ENCODE assay signal across 8 mouse cellular contexts in the genomic region with DNA sequence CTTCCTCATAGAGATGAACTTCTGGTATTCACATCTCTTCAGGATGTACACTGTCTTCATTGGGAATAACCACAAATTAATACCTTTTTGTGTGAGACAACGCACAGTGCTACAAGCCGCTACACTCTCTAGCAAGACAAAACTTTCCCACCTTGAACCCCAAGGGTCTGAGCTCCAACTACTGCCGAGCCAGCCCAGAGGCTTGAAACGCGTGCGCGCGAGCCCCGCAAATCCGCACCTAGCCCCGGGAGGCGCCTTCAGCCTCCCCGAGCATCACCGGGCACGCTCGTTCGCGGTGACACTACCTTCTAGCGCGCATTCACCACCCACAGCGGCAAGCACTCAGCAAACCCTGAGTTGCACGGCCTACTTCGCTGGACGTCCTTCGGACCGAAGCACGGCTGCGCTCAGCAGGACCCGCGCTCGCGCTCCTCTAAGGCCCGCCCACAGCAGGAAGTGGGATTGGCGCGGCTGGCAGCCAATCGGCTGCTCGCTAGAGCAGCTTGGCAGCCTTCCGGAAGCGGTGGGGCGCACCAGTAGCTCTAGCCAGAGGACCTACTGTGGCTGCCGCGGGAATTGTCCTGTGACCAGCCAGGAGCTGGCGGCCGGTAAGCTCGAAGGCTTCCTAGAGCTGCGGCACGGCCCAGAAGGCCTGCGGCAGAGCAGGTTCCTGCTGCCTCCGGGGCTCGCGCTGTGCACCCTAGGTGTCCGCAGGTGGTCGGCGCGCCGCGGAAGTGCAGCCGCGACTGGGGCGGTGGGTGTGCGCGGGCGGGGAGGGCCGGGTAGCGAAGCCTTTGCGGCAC. TPM values are rescaled to one million over a fixed set of nuclear protein-coding genes. Genes with fewer than 3 reads are reported as not detected.
DNase-seq lines count a peak whose midpoint lies in the region; ATAC-seq and TF ChIP-seq lines count a peak whose summit lies in the region.

Gene Pms1, minus strand, starts transcription at position 438 of the 803 bp plus-strand sequence.
Gene Ormdl1, plus strand, starts transcription at position 515 of the 803 bp plus-strand sequence.
Gene Gm28778, plus strand, starts transcription at position 531 of the 803 bp plus-strand sequence.

- TF ChIP-seq CTCF in kidney, postnatal 0 days (IDR thresholded peaks at IDR 0.05; ENCODE audit: low read depth) = no peak; the same call in 1 of the 2 replicates

- under 1% methylated on average over 66 of the region's 66 CpGs for WGBS in heart, embryonic 12.5 days
- WGBS in kidney, postnatal 0 days = under 1% methylated on average over 65 of the region's 66 CpGs
- under 1% methylated on average over 66 of the region's 66 CpGs for WGBS in liver, embryonic 11.5 days
- under 1% methylated on average over 66 of the region's 66 CpGs for WGBS in stomach, embryonic 14.5 days

- H3K4me3 ChIP-seq in heart, embryonic 12.5 days = peak within 1 kb of the TSS; percentile 95
- peak within 1 kb of the TSS; percentile 84 for H3K4me3 ChIP-seq in kidney, postnatal 0 days (replicated peaks; ENCODE audit: low read depth, low read length)
- peak within 1 kb of the TSS; percentile 82 for H3K4me3 ChIP-seq in liver, embryonic 11.5 days (ENCODE audit: low read depth, low read length)
- H3K4me3 ChIP-seq in stomach, embryonic 14.5 days (ENCODE audit: low read depth, low read length) = peak within 1 kb of the TSS; percentile 76

- peaks cover 8% of the 10 kb centered on the region for H3K36me3 ChIP-seq in heart, embryonic 12.5 days
- H3K36me3 ChIP-seq in kidney, postnatal 0 days (ENCODE audit: insufficient read depth, low read length) = no peaks in the 10 kb centered on the region
- no peaks in the 10 kb centered on the region for H3K36me3 ChIP-seq in liver, embryonic 11.5 days (ENCODE audit: control insufficient read depth, insufficient read depth, low read length)
- H3K36me3 ChIP-seq in stomach, embryonic 14.5 days (ENCODE audit: control insufficient read depth, insufficient read depth, low read length) = no peaks in the 10 kb centered on the region

- DNase-seq in CD4-positive helper T cell, adult 2 months (ENCODE audit: low read depth, low spot score) = peak; percentile 94
- DNase-seq in brain, embryonic 18.5 days (ENCODE audit: low read depth, low spot score) = peak; percentile 82
- peak; percentile 96 for DNase-seq in kidney, postnatal 0 days (ENCODE audit: low spot score)
- peak; percentile 89 for DNase-seq in liver, embryonic 11.5 days (ENCODE audit: low spot score)
- peak; percentile 93 for DNase-seq in naive thymus-derived CD4-positive, alpha-beta T cell, adult 2 months (ENCODE audit: low read depth)

- H3K4me1 ChIP-seq in heart, embryonic 12.5 days (replicated peaks) = peaks cover 5% of the 10 kb centered on the region; the same call in 1 of the 2 replicates
- H3K4me1 ChIP-seq in kidney, postnatal 0 days (replicated peaks; ENCODE audit: insufficient read depth, low read length) = no peaks in the 10 kb centered on the region
- H3K4me1 ChIP-seq in liver, embryonic 11.5 days (replicated peaks; ENCODE audit: control insufficient read depth, insufficient read depth, low read length) = peaks cover 5% of the 10 kb centered on the region
- 0 out of 2 replicates have a peak, but pooled peaks cover 4% of the 10 kb centered on the region for H3K4me1 ChIP-seq in stomach, embryonic 14.5 days (ENCODE audit: control insufficient read depth, insufficient read depth, low read length)

- peak; percentile 99 for ATAC-seq in erythroid progenitor cell, adult 5-6 weeks (replicated peaks; ENCODE audit: low FRiP score, poor library complexity, severe bottlenecking)
- peak; percentile 100 for ATAC-seq in heart, embryonic 12.5 days (ENCODE audit: insufficient number of reproducible peaks, low FRiP score)
- peak; percentile 100 for ATAC-seq in kidney, postnatal 0 days (replicated peaks; ENCODE audit: low FRiP score, low read depth)
- peak; percentile 100 for ATAC-seq in liver, embryonic 11.5 days (replicated peaks; ENCODE audit: low FRiP score)
- ATAC-seq in stomach, embryonic 14.5 days (ENCODE audit: insufficient number of reproducible peaks, insufficient read depth, low FRiP score, low read depth) = peak; percentile 100

- H3K4me2 ChIP-seq in heart, embryonic 12.5 days = peak within 1 kb of the TSS; percentile 74
- H3K4me2 ChIP-seq in kidney, postnatal 0 days (ENCODE audit: low read length) = peak within 1 kb of the TSS; percentile 91
- peak within 1 kb of the TSS; percentile 74 for H3K4me2 ChIP-seq in liver, embryonic 11.5 days
- H3K4me2 ChIP-seq in stomach, embryonic 14.5 days (replicated peaks; ENCODE audit: low read depth, low read length) = peak within 1 kb of the TSS; percentile 50

- peak within 1 kb of the TSS; percentile 91 for H3K27ac ChIP-seq in heart, embryonic 12.5 days (ENCODE audit: poor library complexity, severe bottlenecking)
- H3K27ac ChIP-seq in kidney, postnatal 0 days = peak within 1 kb of the TSS; percentile 91
- H3K27ac ChIP-seq in liver, embryonic 11.5 days (ENCODE audit: low read depth, low read length) = peak within 1 kb of the TSS; percentile 62
- peak within 1 kb of the TSS; percentile 86 for H3K27ac ChIP-seq in stomach, embryonic 14.5 days (ENCODE audit: low read length)

- peak within 1 kb of the TSS; percentile 89 for H3K9ac ChIP-seq in heart, embryonic 12.5 days
- H3K9ac ChIP-seq in kidney, postnatal 0 days (ENCODE audit: low read depth, low read length) = peak within 1 kb of the TSS; percentile 83
- peak within 1 kb of the TSS; percentile 82 for H3K9ac ChIP-seq in liver, embryonic 11.5 days (ENCODE audit: low read depth, low read length)
- H3K9ac ChIP-seq in stomach, embryonic 14.5 days (replicated peaks; ENCODE audit: low read depth, low read length) = peak within 1 kb of the TSS; percentile 68

- no peaks in the 10 kb centered on the region for H3K9me3 ChIP-seq in heart, embryonic 12.5 days (replicated peaks)
- H3K9me3 ChIP-seq in kidney, postnatal 0 days (replicated peaks; ENCODE audit: low read length) = no peaks in the 10 kb centered on the region
- no peaks in the 10 kb centered on the region for H3K9me3 ChIP-seq in liver, embryonic 11.5 days (ENCODE audit: control insufficient read depth, low read length)
- no peaks in the 10 kb centered on the region for H3K9me3 ChIP-seq in stomach, embryonic 14.5 days (ENCODE audit: control insufficient read depth, low read depth, low read length)

- H3K27me3 ChIP-seq in heart, embryonic 12.5 days (replicated peaks) = no peaks in the 10 kb centered on the region
- no peaks in the 10 kb centered on the region for H3K27me3 ChIP-seq in kidney, postnatal 0 days (ENCODE audit: insufficient read depth, low read length)
- H3K27me3 ChIP-seq in liver, embryonic 11.5 days (replicated peaks; ENCODE audit: control insufficient read depth, insufficient read depth, low read length) = no peaks in the 10 kb centered on the region
- H3K27me3 ChIP-seq in stomach, embryonic 14.5 days (ENCODE audit: control insufficient read depth, insufficient read depth, low read length) = no peaks in the 10 kb centered on the region

RNA-seq across cellular contexts. Expression of gene Pms1, which starts in this region (rescaled TPM):
- 13.4 and 18.7 TPM in 2 replicates for total RNA-seq in erythroid progenitor cell, adult 5-6 weeks (2015; ENCODE audit: low replicate concordance)
- 10.2 and 16.7 TPM in 2 replicates for total RNA-seq in erythroid progenitor cell, adult 5-6 weeks (2017; ENCODE audit: low replicate concordance)
- 13.4 and 15.5 TPM in 2 replicates for polyA plus RNA-seq in heart, embryonic 12.5 days (2016; fragmentation: Nextera tagmentation; extraction: Ambion mirVana)
- polyA plus RNA-seq in kidney, postnatal 0 days (2015; fragmentation: Nextera tagmentation; extraction: Ambion mirVana) = 11.7 and 12.9 TPM in 2 replicates
- 20.1 and 25.0 TPM in 2 replicates for polyA plus RNA-seq in liver, embryonic 11.5 days (2014; fragmentation: Nextera tagmentation; extraction: Ambion mirVana)
- 20.0 and 20.8 TPM in 2 replicates for polyA plus RNA-seq in stomach, embryonic 14.5 days (2014; fragmentation: Nextera tagmentation; extraction: Ambion mirVana)

RNA-seq across cellular contexts. Expression of gene Ormdl1, which starts in this region (rescaled TPM):
- total RNA-seq in erythroid progenitor cell, adult 5-6 weeks (2015; ENCODE audit: low replicate concordance) = 17.3 and 31.0 TPM in 2 replicates
- total RNA-seq in erythroid progenitor cell, adult 5-6 weeks (2017; ENCODE audit: low replicate concordance) = 23.9 and 27.2 TPM in 2 replicates
- 40.4 and 44.8 TPM in 2 replicates for polyA plus RNA-seq in heart, embryonic 12.5 days (2016; fragmentation: Nextera tagmentation; extraction: Ambion mirVana)
- polyA plus RNA-seq in kidney, postnatal 0 days (2015; fragmentation: Nextera tagmentation; extraction: Ambion mirVana) = 38.3 and 39.3 TPM in 2 replicates
- polyA plus RNA-seq in liver, embryonic 11.5 days (2014; fragmentation: Nextera tagmentation; extraction: Ambion mirVana) = 51.1 and 55.2 TPM in 2 replicates
- polyA plus RNA-seq in stomach, embryonic 14.5 days (2014; fragmentation: Nextera tagmentation; extraction: Ambion mirVana) = 52.3 and 57.3 TPM in 2 replicates

RNA-seq across cellular contexts. Expression of gene Gm28778, which starts in this region (rescaled TPM):
- total RNA-seq in erythroid progenitor cell, adult 5-6 weeks (2015; ENCODE audit: low replicate concordance) = not detected in 2 replicates
- not detected in 2 replicates for total RNA-seq in erythroid progenitor cell, adult 5-6 weeks (2017; ENCODE audit: low replicate concordance)
- not detected in 2 replicates for polyA plus RNA-seq in heart, embryonic 12.5 days (2016; fragmentation: Nextera tagmentation; extraction: Ambion mirVana)
- polyA plus RNA-seq in kidney, postnatal 0 days (2015; fragmentation: Nextera tagmentation; extraction: Ambion mirVana) = not detected in 2 replicates
- not detected in 2 replicates for polyA plus RNA-seq in liver, embryonic 11.5 days (2014; fragmentation: Nextera tagmentation; extraction: Ambion mirVana)
- polyA plus RNA-seq in stomach, embryonic 14.5 days (2014; fragmentation: Nextera tagmentation; extraction: Ambion mirVana) = not detected in 2 replicates

Comparison
In these comparisons a context has a peak if more than half of its experiments do, and no peak if none do; other contexts are left out.
1. Peak in every context shown above with its lines: DNase-seq, ATAC-seq, H3K4me3 ChIP-seq and H3K27ac ChIP-seq.